Mouse (Mus musculus): ENCODE measurements around the gene Mob3a. TPM values are rescaled to one million over a fixed set of nuclear protein-coding genes. Genes with fewer than 3 reads are reported as not detected.

Mob3a gene
- total RNA-seq, 2 experiments from 2014 or later: 4.9 to 5.5 TPM

- H3K4me3 ChIP-seq: no peak overlapping the region
- intact Hi-C loops (cut with DNase I): no loop called here
- DNase-seq: no peak
- H3K27ac ChIP-seq: no peak overlapping the region; the same call in 1 of the 2 replicates
- no peak for TF ChIP-seq CTCF (IDR thresholded peaks at IDR 0.05)
Observed at GRCm38 (mm10) chr10:80697393-80697787, 4.4 kb downstream of the Mob3a start.

GRCm38 (mm10) chr10:80696502-80697392, 5.0 kb downstream of the Mob3a start:
- no peak for DNase-seq

DNA sequence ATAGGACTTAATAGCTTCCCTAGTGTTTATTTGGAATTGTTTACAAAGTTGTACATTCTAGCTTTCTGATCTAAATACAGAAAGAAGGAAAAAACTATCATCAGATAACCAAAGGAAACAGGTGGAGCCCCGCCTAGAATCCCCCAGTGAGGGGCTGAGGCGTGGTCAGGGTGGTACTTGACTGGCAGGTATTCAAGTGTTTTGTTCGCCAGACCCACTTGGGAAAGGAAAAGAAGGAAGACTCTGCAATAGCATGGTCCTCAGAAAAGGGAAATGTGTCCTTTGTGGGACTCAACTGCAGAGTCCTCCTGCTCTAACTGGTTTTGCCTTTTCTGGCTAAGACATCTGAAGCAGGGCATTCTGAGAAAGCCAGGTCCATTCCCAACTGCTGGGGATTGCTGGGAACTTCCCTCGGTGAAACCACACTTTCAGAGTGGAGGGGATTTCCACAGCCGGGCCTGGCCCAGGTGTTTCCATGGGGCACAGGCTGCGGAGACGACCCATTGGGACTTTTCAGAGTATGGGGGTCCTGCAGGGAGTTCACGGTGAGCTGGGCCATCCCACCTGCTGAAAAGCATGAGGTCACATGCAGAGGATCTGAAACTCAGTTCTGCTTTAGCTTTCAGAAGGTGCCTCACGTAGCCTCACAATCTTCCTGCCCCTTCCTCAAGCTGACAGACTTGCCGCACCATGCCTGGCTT, 5.8 kb downstream of the Mob3a start:
- intact Hi-C loops (cut with DNase I): no loop called here
- no peak for DNase-seq

More at GRCm38 (mm10) chr10:80696502-80697392, 5.0 kb downstream of the Mob3a start:
- TF ChIP-seq CTCF (IDR thresholded peaks at IDR 0.05): no peak
- Histone ChIP-seq H3K27ac (peak overlapping the region; percentile 70), H3K4me3 (no peak overlapping the region; the same call in 1 of the 2 replicates)
- intact Hi-C loops (cut with DNase I): no loop called here

GRCm38 (mm10) chr10:80695186-80695585, 6.6 kb downstream of the Mob3a start:
- H3K27ac ChIP-seq: peak overlapping the region; percentile 70

More for the DNA sequence above, 5.8 kb downstream of the Mob3a start:
- peak overlapping the region; percentile 70 for H3K27ac ChIP-seq
- peak overlapping the region; percentile 1; the same call in 1 of the 2 replicates for H3K4me3 ChIP-seq
- no peak for TF ChIP-seq CTCF (IDR thresholded peaks at IDR 0.05)

GRCm38 (mm10) chr10:80694159-80694938, 7.4 kb downstream of the Mob3a start:
- DNase-seq: no peak
- 0 out of 2 replicates have a peak overlapping the region, but pooled peaks have one; percentile 5 for H3K4me3 ChIP-seq
- H3K27ac ChIP-seq: peak overlapping the region; percentile 70
- TF ChIP-seq CTCF (IDR thresholded peaks at IDR 0.05): no peak
- intact Hi-C loops (cut with DNase I): no loop called here

More at GRCm38 (mm10) chr10:80695186-80695585, 6.6 kb downstream of the Mob3a start:
- no peak for TF ChIP-seq CTCF (IDR thresholded peaks at IDR 0.05)
- no peak overlapping the region for H3K4me3 ChIP-seq
- DNase-seq: peak; percentile 51
- intact Hi-C loops (cut with DNase I): no loop called here

DNA sequence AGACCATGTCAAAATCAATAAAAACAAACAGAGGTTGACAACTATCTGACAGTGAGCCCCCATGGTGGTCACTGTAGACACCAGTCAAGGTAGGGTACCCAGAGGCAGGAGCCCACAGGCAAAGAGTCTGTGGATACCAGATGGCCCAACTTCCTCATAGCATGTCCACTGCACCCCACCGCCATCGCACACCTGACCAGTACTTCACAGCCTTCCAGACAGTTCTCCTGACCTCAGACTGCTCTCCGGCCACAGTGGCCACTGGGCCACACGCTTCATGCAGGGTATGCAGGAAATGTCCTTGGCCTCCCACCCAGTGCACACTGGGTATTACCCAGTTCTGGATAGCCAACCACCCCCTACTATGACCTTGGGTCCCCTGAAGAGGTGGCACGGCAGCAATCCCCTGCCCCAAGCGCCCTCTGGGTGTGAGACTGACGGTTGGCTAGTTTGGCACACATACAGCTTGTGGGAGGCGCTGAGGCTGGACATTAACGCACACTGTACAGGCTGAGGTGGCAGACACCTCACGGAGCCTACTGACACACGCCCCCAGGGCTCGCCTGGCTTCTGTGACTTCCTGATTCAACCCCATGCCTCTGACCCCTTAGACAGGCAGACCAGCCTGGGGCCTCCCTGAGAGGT, 8.3 kb downstream of the Mob3a start:
- no peak for TF ChIP-seq CTCF (IDR thresholded peaks at IDR 0.05)
- no peak overlapping the region for H3K4me3 ChIP-seq
- H3K27ac ChIP-seq: peak overlapping the region; percentile 70
- intact Hi-C loops (cut with DNase I): no loop called here
- DNase-seq: no peak

DNA sequence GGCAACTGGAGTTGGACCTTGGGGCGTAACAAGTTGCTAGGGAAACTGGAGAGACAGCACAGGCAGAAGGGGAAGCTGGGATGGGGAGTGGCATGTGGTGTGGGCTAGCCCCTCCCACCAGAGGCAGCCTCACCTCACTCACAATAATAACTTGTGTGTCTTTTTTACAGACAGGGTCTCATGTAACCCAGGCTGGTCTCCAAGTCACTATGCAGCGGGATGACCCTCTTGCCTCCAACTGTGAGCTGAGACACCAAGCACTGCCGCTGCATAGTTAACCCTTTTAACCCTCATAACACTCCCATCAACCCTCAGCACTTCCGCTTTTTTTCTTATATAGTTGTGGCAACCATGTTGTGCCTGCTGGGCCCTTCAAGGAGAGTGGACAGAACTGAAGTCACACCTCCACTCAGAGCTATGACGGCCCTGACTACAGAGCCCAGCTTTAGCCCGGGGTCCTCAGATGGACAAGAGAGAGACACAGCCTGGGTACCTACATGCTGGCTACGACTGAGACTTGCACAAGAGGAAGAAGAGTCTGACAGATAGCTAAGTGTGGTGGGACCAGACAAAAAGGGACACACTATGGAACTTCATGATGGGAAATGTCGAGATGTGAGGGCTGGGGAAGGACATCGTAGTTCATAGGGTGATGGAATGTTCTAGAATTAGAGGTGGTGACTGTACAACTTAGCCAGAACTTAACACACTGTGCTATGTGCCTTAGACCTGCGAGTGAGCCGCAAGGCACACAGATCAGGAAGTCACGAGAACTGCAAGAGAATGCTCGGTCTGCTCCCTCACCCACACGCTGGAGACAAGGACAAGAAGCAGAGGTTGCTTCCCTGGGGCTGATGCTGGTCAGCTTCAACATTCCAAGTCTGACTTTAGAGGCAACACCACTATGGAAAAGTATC, 9.3 kb downstream of the Mob3a start:
- TF ChIP-seq CTCF (IDR thresholded peaks at IDR 0.05): no peak
- peak overlapping the region; percentile 70 for H3K27ac ChIP-seq
- intact Hi-C loops (cut with DNase I): no loop called here

DNA sequence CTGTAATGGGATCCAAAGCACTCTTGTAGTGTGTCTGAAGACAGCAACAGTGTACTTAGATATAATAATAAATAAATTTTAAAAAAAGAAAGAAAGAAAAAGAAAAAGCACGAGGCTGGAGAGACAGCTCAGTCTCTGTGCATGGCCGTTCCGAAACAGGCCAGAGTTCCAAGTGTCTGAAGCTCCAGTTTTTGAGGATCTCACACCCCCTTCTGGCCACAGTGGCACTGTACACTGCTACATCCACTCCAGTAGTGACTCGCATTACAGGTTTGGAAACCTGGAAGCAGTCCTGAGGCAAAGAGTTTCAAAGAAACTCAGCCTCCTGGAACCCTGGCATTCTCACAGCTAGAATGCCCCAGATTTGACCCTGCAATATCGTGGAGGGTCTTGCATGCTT, 13.9 kb downstream of the Mob3a start:
- peak; percentile 85 for DNase-seq
- peak; percentile 93 for TF ChIP-seq CTCF (IDR thresholded peaks at IDR 0.05)
- Histone ChIP-seq H3K27ac (peak overlapping the region; percentile 48), H3K4me3 (no peak overlapping the region)
- intact Hi-C loops (cut with DNase I): loop anchor here (1.0 kb wide), 1 partner anchor 109 kb away; no protein-coding TSS in a partner anchor

More for the DNA sequence above, 9.3 kb downstream of the Mob3a start:
- H3K4me3 ChIP-seq: no peak overlapping the region
- no peak for DNase-seq

- intact Hi-C loops (cut with DNase I): no loop called here
- H3K4me3 ChIP-seq: no peak overlapping the region
- TF ChIP-seq CTCF (IDR thresholded peaks at IDR 0.05): no peak
- no peak for DNase-seq
- H3K27ac ChIP-seq: no peak overlapping the region
Observed at GRCm38 (mm10) chr10:80686617-80687016, 15.2 kb downstream of the Mob3a start.

- H3K4me3 ChIP-seq: no peak overlapping the region
- intact Hi-C loops (cut with DNase I): loop anchor here (1.0 to 2.0 kb wide), 2 partner anchors 26 to 74 kb away; no protein-coding TSS in a partner anchor
- no peak for TF ChIP-seq CTCF (IDR thresholded peaks at IDR 0.05)
- DNase-seq: no peak
- no peak overlapping the region for H3K27ac ChIP-seq
Observed at GRCm38 (mm10) chr10:80684984-80685383, 16.8 kb downstream of the Mob3a start.

GRCm38 (mm10) chr10:80684214-80684613, 17.6 kb downstream of the Mob3a start:
- peak; percentile 92 for TF ChIP-seq CTCF (IDR thresholded peaks at IDR 0.05)
- DNase-seq: peak; percentile 71
- peak overlapping the region; percentile 24; the same call in 1 of the 2 replicates for H3K27ac ChIP-seq
- no peak overlapping the region for H3K4me3 ChIP-seq
- intact Hi-C loops (cut with DNase I): loop anchor here (1.0 to 2.0 kb wide), 2 partner anchors 25 to 73 kb away; no protein-coding TSS in a partner anchor

Measured in gastrocnemius, adult 2 months (tissue).